Mouse (Mus musculus) liver, embryonic 14.5 days (tissue): ENCODE measurements around the gene Tex12. TPM values are rescaled to one million over a fixed set of nuclear protein-coding genes. Genes with fewer than 3 reads are reported as not detected.

Experiments
- ATAC-seq: fragments of 200-750 bp; cut with Nextera tagmentation; 2 replicates; pipeline ENCODE4 v1.8.0; 2017; ENCODE audit warnings: moderate number of reproducible peaks, mild to moderate bottlenecking, moderate library complexity; ENCODE audit not compliant: insufficient read depth
- DNase-seq, 3 experiments: peaks; one replicate each; pipeline ENCODE4 v3.0.0-alpha.2; 2012 to 2013; ENCODE audit warnings: low read depth in 3 of 3, low spot score in 3 of 3
- H3K27ac ChIP-seq: fragments of 300-500 bp; sonication (generic); 2 replicates; pipeline ENCODE4 v1.5.1; 2014; ENCODE audit warnings: moderate library complexity, mild to moderate bottlenecking, control low read depth, inconsistent platforms
- H3K27me3 ChIP-seq: fragments of 300-500 bp; sonication (generic); 2 replicates; pipeline ENCODE4 v1.6.1; 2014; ENCODE audit warnings: mild to moderate bottlenecking, low read length, moderate library complexity; ENCODE audit not compliant: control insufficient read depth, insufficient read depth
- H3K36me3 ChIP-seq: fragments of 300-500 bp; sonication (generic); replicated peaks from 2 replicates; pipeline ENCODE4 v1.6.1; 2014; ENCODE audit warnings: low read depth; ENCODE audit not compliant: control insufficient read depth, insufficient read depth
- H3K4me1 ChIP-seq, 2 experiments: fragments of 200-500 bp in 1 of 2; fragments of 300-500 bp in 1 of 2; sonication (generic) in 1 of 2; replicated peaks; 2 replicates each; pipeline ENCODE4 v1.6.1; 2012 to 2014; ENCODE audit warnings: antibody characterized with exemption in 1 of 2, inconsistent platforms in 1 of 2, low read length in 1 of 2; ENCODE audit not compliant: control insufficient read depth in 2 of 2, insufficient read depth in 2 of 2
- H3K4me2 ChIP-seq: fragments of 300-500 bp; sonication (generic); 2 replicates; pipeline ENCODE4 v1.6.1; 2014; ENCODE audit warnings: low read depth, mild to moderate bottlenecking, control low read depth, moderate library complexity
- H3K4me3 ChIP-seq, 2 experiments: fragments of 200-500 bp in 1 of 2; fragments of 300-500 bp in 1 of 2; sonication (generic) in 1 of 2; 2 replicates each; pipeline ENCODE4 v1.5.1; 2012 to 2014; ENCODE audit warnings: low read depth in 2 of 2, low read length in 2 of 2, mild to moderate bottlenecking in 2 of 2, control low read depth in 1 of 2, inconsistent platforms in 1 of 2, moderate library complexity in 1 of 2; ENCODE audit not compliant: insufficient read depth in 1 of 2
- H3K9ac ChIP-seq: fragments of 300-500 bp; sonication (generic); replicated peaks from 2 replicates; pipeline ENCODE4 v1.6.1; 2014; ENCODE audit warnings: mild to moderate bottlenecking, control low read depth, moderate library complexity
- H3K9me3 ChIP-seq: fragments of 300-500 bp; sonication (generic); 2 replicates; pipeline ENCODE4 v1.6.1; 2016; ENCODE audit warnings: low read length, mixed read lengths; ENCODE audit not compliant: control insufficient read depth
- CTCF ChIP-seq: IDR thresholded peaks from 2 replicates; pipeline ENCODE4 v1.5.1; 2016; ENCODE audit warnings: antibody characterized with exemption, low read depth, control low read depth
- EP300 ChIP-seq: IDR thresholded peaks from 2 replicates; pipeline ENCODE4 v1.6.1; 2016; ENCODE audit warnings: antibody characterized with exemption, low read depth
- WGBS: fragments of 180-500 bp; shearing (Covaris S2); extraction: QIAGEN DNeasy Blood & Tissue Kit; methylation state at CpG from one replicate; pipeline ENCODE4 v1.1.7; 2014; ENCODE audit not compliant: insufficient replicate concordance; 5-methylcytosine and 5-hydroxymethylcytosine counted together
- polyA plus RNA-seq, 2 experiments: library from polyadenylated mRNA; depleted of rRNA in 1 of 2; stranded (reverse) in 1 of 2; unstranded in 1 of 2; fragments of >200 nt; fragmentation: Nextera tagmentation in 1 of 2; extraction: Ambion mirVana in 1 of 2; gene quantifications; 2 replicates each; pipeline versions ENCODE4 v1.2.1 to v1.2.3; 2012 to 2014

Gene Tex12
- polyA plus RNA-seq, 2 experiments = not detected

- no peak overlapping the region for H3K4me3 ChIP-seq
- ATAC-seq (no peak), DNase-seq (no peak)
- 27% methylated on average over 2 of the region's 2 CpGs for WGBS
- no peaks in the 10 kb centered on the region for H3K36me3 ChIP-seq
- no peak overlapping the region for H3K4me2 ChIP-seq
- no peaks in the 10 kb centered on the region for H3K27me3 ChIP-seq
- TF ChIP-seq CTCF = peak; percentile 12; the same call in 1 of the 2 replicates
- no peak for TF ChIP-seq EP300
- no peak overlapping the region for H3K27ac ChIP-seq
- no peaks in the 10 kb centered on the region for H3K4me1 ChIP-seq
- H3K9ac ChIP-seq = no peak overlapping the region
- H3K9me3 ChIP-seq = no peaks in the 10 kb centered on the region
These were observed 39.6 kb downstream of the Tex12 start for GRCm38 (mm10) chr9:50521562-50521961.

DNA sequence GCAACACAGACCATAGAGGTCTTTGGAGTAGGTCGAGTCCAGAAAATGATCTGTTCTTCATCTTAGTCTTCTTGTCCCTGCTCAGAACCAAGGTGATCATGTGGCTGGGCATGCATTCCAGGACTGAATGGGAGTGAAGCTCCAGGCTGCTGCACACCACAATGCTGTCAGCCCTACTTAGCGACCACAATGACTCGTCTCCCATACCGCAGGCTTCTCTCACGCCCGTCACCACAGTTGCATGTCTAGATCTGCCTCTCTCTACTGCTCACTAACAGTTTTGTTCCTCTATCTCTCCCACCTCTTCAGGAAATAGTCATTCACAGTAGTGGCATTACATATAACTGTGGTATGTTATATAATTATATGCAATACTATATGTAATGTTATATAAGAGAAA is 40.4 kb downstream of the Tex12 start:
- TF ChIP-seq EP300 (no peak), CTCF (no peak)
- 19% methylated on average over 6 of the region's 6 CpGs for WGBS
- no peak overlapping the region for H3K9ac ChIP-seq

DNA sequence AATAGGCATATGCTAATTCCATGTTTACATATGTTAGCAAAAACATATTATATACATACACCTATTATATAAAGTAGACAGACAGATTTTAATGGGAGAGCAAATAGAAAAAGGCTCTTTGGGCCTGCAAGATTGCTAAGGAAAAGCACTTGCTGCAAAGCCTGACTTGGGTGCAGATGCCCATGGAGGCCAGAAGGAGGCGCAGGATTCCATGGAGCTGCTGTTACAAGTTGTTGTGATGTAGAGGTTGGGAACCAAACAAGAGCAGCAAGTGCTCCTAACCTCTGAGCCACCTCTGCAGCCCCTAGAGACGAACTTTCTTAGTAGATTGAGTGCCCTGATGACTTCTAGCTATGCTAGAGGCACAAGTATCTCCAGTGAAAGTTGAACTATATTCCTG is 42.3 kb downstream of the Tex12 start:
- ATAC-seq (no peak), DNase-seq (no peak)
- 13% methylated on average over 2 of the region's 2 CpGs for WGBS
- no peaks in the 10 kb centered on the region for H3K27me3 ChIP-seq
- H3K36me3 ChIP-seq = no peaks in the 10 kb centered on the region
- H3K4me3 ChIP-seq = no peak overlapping the region
- no peak overlapping the region for H3K4me2 ChIP-seq
- TF ChIP-seq EP300 = no peak
- peak; percentile 79 for TF ChIP-seq CTCF
- H3K9ac ChIP-seq = no peak overlapping the region
- H3K9me3 ChIP-seq = no peaks in the 10 kb centered on the region
- no peaks in the 10 kb centered on the region for H3K4me1 ChIP-seq
- H3K27ac ChIP-seq = no peak overlapping the region

More for the DNA sequence above, 40.4 kb downstream of the Tex12 start:
- no peaks in the 10 kb centered on the region for H3K27me3 ChIP-seq
- no peak overlapping the region for H3K27ac ChIP-seq
- no peak overlapping the region for H3K4me2 ChIP-seq
- no peak overlapping the region for H3K4me3 ChIP-seq
- no peak for ATAC-seq
- no peak for DNase-seq
- H3K36me3 ChIP-seq = no peaks in the 10 kb centered on the region
- H3K4me1 ChIP-seq = no peaks in the 10 kb centered on the region
- no peaks in the 10 kb centered on the region for H3K9me3 ChIP-seq

GRCm38 (mm10) chr9:50515462-50515861 is 45.7 kb downstream of the Tex12 start:
- H3K9me3 ChIP-seq = no peaks in the 10 kb centered on the region
- ATAC-seq = no peak
- TF ChIP-seq CTCF (no peak), EP300 (no peak)
- H3K4me3 ChIP-seq = no peak overlapping the region
- H3K27me3 ChIP-seq = no peaks in the 10 kb centered on the region
- no peaks in the 10 kb centered on the region for H3K4me1 ChIP-seq
- WGBS = 53% methylated on average over 5 of the region's 5 CpGs
- H3K36me3 ChIP-seq = no peaks in the 10 kb centered on the region
- H3K27ac ChIP-seq = no peak overlapping the region
- H3K9ac ChIP-seq = no peak overlapping the region
- no peak overlapping the region for H3K4me2 ChIP-seq
- no peak for DNase-seq

DNA sequence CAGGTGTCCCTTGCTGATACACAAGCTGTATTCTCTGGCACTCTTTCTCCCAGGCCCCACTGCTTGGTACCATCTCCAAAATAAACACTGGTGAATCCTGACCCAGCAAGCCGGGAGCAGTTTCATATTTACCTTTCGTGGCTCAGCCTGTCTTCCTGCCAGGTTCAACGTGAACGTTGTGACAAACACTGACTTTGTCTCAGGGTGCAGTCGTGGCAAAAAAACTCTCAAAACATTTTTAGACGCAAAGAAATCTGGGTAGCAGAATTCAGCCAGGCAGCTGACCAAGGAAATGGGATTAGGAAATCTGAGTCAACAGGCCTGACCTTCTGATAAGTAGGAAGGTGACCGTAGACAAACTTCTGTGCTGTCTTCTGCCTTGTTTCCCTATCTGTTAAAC is 53.6 kb downstream of the Tex12 start:
- H3K27ac ChIP-seq = no peak overlapping the region

More for the DNA sequence above, 53.6 kb downstream of the Tex12 start:
- Histone ChIP-seq H3K4me3 (no peak overlapping the region), H3K4me1 (peaks cover 0 to 6% of the 10 kb centered on the region in 2 experiments; a peak in 1 of 4 replicates), H3K27me3 (no peaks in the 10 kb centered on the region), H3K4me2 (no peak overlapping the region), H3K36me3 (no peaks in the 10 kb centered on the region), H3K9ac (no peak overlapping the region), H3K9me3 (no peaks in the 10 kb centered on the region)
- no peak for ATAC-seq
- TF ChIP-seq CTCF (no peak), EP300 (no peak)
- 36% methylated on average over 7 of the region's 7 CpGs for WGBS
- no peak for DNase-seq

Other genes starting within 250 kb of the Tex12 start
- gene Rpl10-ps3, start 216.4 kb downstream of the Tex12 start, polyA plus RNA-seq (2012; rRNA removed) = 66.7 and 136 TPM in 2 replicates
- gene Rpl10-ps3, start 216.4 kb downstream of the Tex12 start, polyA plus RNA-seq (2014; fragmentation: Nextera tagmentation; extraction: Ambion mirVana) = 305 and 308 TPM in 2 replicates
- 0.11 and 0.17 TPM in 2 replicates for gene Plet1, start 66.8 kb downstream of the Tex12 start, polyA plus RNA-seq (2012; rRNA removed)
- 0.10 and 0.15 TPM in 2 replicates for gene Plet1, start 66.8 kb downstream of the Tex12 start, polyA plus RNA-seq (2014; fragmentation: Nextera tagmentation; extraction: Ambion mirVana)
- 16.0 and 23.7 TPM in 2 replicates for gene Pts, start 32.6 kb downstream of the Tex12 start, polyA plus RNA-seq (2012; rRNA removed)
- 32.7 and 34.4 TPM in 2 replicates for gene Pts, start 32.6 kb downstream of the Tex12 start, polyA plus RNA-seq (2014; fragmentation: Nextera tagmentation; extraction: Ambion mirVana)
- gene Il18, start 6.5 kb downstream of the Tex12 start, polyA plus RNA-seq (2012; rRNA removed) = 3.0 and 4.9 TPM in 2 replicates
- gene Il18, start 6.5 kb downstream of the Tex12 start, polyA plus RNA-seq (2014; fragmentation: Nextera tagmentation; extraction: Ambion mirVana) = 8.1 and 9.7 TPM in 2 replicates
- gene Bco2, start 6.1 kb downstream of the Tex12 start, polyA plus RNA-seq (2012; rRNA removed) = 0.12 and 0.28 TPM in 2 replicates
- gene Bco2, start 6.1 kb downstream of the Tex12 start, polyA plus RNA-seq (2014; fragmentation: Nextera tagmentation; extraction: Ambion mirVana) = 0.33 and 0.58 TPM in 2 replicates
- gene Sdhd, start 42.5 kb upstream of the Tex12 start, polyA plus RNA-seq (2012; rRNA removed) = 167 and 179 TPM in 2 replicates
- gene Sdhd, start 42.5 kb upstream of the Tex12 start, polyA plus RNA-seq (2014; fragmentation: Nextera tagmentation; extraction: Ambion mirVana) = 322 and 337 TPM in 2 replicates
- gene Timm8b, start 42.6 kb upstream of the Tex12 start, polyA plus RNA-seq (2012; rRNA removed) = 111 and 153 TPM in 2 replicates
- 248 and 263 TPM in 2 replicates for gene Timm8b, start 42.6 kb upstream of the Tex12 start, polyA plus RNA-seq (2014; fragmentation: Nextera tagmentation; extraction: Ambion mirVana)
- 0.18 and 0.78 TPM in 2 replicates for gene Pih1d2, start 56.0 kb upstream of the Tex12 start, polyA plus RNA-seq (2012; rRNA removed)
- 0.56 and 1.4 TPM in 2 replicates for gene Pih1d2, start 56.0 kb upstream of the Tex12 start, polyA plus RNA-seq (2014; fragmentation: Nextera tagmentation; extraction: Ambion mirVana)
- gene Nkapd1, start 56.1 kb upstream of the Tex12 start, polyA plus RNA-seq (2012; rRNA removed) = 2.9 and 4.7 TPM in 2 replicates
- 7.0 and 7.3 TPM in 2 replicates for gene Nkapd1, start 56.1 kb upstream of the Tex12 start, polyA plus RNA-seq (2014; fragmentation: Nextera tagmentation; extraction: Ambion mirVana)
- 7.0 and 14.4 TPM in 2 replicates for gene Dlat, start 98.5 kb upstream of the Tex12 start, polyA plus RNA-seq (2012; rRNA removed)
- gene Dlat, start 98.5 kb upstream of the Tex12 start, polyA plus RNA-seq (2014; fragmentation: Nextera tagmentation; extraction: Ambion mirVana) = 32.0 and 35.7 TPM in 2 replicates
- gene Dixdc1, start 178.2 kb upstream of the Tex12 start, polyA plus RNA-seq (2012; rRNA removed) = 0.56 and 0.57 TPM in 2 replicates
- gene Dixdc1, start 178.2 kb upstream of the Tex12 start, polyA plus RNA-seq (2014; fragmentation: Nextera tagmentation; extraction: Ambion mirVana) = 0.84 and 1.2 TPM in 2 replicates
- gene 2310030G06Rik, start 185.2 kb upstream of the Tex12 start, polyA plus RNA-seq (2012; rRNA removed) = 1.8 and 2.2 TPM in 2 replicates
- gene 2310030G06Rik, start 185.2 kb upstream of the Tex12 start, polyA plus RNA-seq (2014; fragmentation: Nextera tagmentation; extraction: Ambion mirVana) = 2.1 and 2.3 TPM in 2 replicates
- 1.7 and 2.7 TPM in 2 replicates for gene Cryab, start 190.0 kb upstream of the Tex12 start, polyA plus RNA-seq (2012; rRNA removed)
- 4.5 and 4.7 TPM in 2 replicates for gene Cryab, start 190.0 kb upstream of the Tex12 start, polyA plus RNA-seq (2014; fragmentation: Nextera tagmentation; extraction: Ambion mirVana)
- 0.20 and 0.35 TPM in 2 replicates for gene Hspb2, start 191.0 kb upstream of the Tex12 start, polyA plus RNA-seq (2012; rRNA removed)
- gene Hspb2, start 191.0 kb upstream of the Tex12 start, polyA plus RNA-seq (2014; fragmentation: Nextera tagmentation; extraction: Ambion mirVana) = not detected in 2 replicates
- gene Fdxacb1, start 206.9 kb upstream of the Tex12 start, polyA plus RNA-seq (2012; rRNA removed) = 4.0 and 5.2 TPM in 2 replicates
- 9.4 and 12.8 TPM in 2 replicates for gene Fdxacb1, start 206.9 kb upstream of the Tex12 start, polyA plus RNA-seq (2014; fragmentation: Nextera tagmentation; extraction: Ambion mirVana)
- 10.1 and 10.8 TPM in 2 replicates for gene Alg9, start 213.7 kb upstream of the Tex12 start, polyA plus RNA-seq (2012; rRNA removed)
- gene Alg9, start 213.7 kb upstream of the Tex12 start, polyA plus RNA-seq (2014; fragmentation: Nextera tagmentation; extraction: Ambion mirVana) = 12.7 and 13.5 TPM in 2 replicates
- 11.4 and 11.5 TPM in 2 replicates for gene 1110032A03Rik, start 214.2 kb upstream of the Tex12 start, polyA plus RNA-seq (2012; rRNA removed)
- gene 1110032A03Rik, start 214.2 kb upstream of the Tex12 start, polyA plus RNA-seq (2014; fragmentation: Nextera tagmentation; extraction: Ambion mirVana) = 15.8 and 16.9 TPM in 2 replicates